Mouse (Mus musculus) intestine, embryonic 14.5 days (tissue): ENCODE measurements at regions not wholly inside any gene's neighbourhood (a gene's known extent, or its start where the extent isn't known, plus 50 kb on each side); places are given as distances from the start of the nearest gene placed in this dataset.

Experiments
- ATAC-seq: fragments of 200-750 bp; cut with Nextera tagmentation; replicated peaks from 2 replicates; pipeline ENCODE4 v1.8.0; 2017; ENCODE audit warnings: low read depth, moderate number of reproducible peaks, moderate TSS enrichment, moderate library complexity; ENCODE audit not compliant: low FRiP score, low TSS enrichment
- DNase-seq: peaks from one replicate; pipeline ENCODE4 v3.0.0-alpha.2; 2018; ENCODE audit warnings: low spot score
- H3K27ac ChIP-seq: fragments of 300-500 bp; sonication (generic); 2 replicates; pipeline ENCODE4 v1.5.1; 2014; ENCODE audit warnings: low read depth, mild to moderate bottlenecking, control low read depth
- H3K27me3 ChIP-seq: fragments of 300-500 bp; sonication (generic); replicated peaks from 2 replicates; pipeline ENCODE4 v1.6.1; 2014; ENCODE audit warnings: low read length, control low read depth; ENCODE audit not compliant: control insufficient read depth, insufficient read depth
- H3K36me3 ChIP-seq: fragments of 300-500 bp; sonication (generic); 2 replicates; pipeline ENCODE4 v1.6.1; 2014; ENCODE audit warnings: low read length, control low read depth; ENCODE audit not compliant: control insufficient read depth, insufficient read depth
- H3K4me1 ChIP-seq: fragments of 300-500 bp; sonication (generic); replicated peaks from 2 replicates; pipeline ENCODE4 v1.6.1; 2014; ENCODE audit warnings: low read length, control low read depth, mixed read lengths; ENCODE audit not compliant: control insufficient read depth, insufficient read depth
- H3K4me2 ChIP-seq: fragments of 300-500 bp; sonication (generic); 2 replicates; pipeline ENCODE4 v1.6.1; 2014; ENCODE audit warnings: low read length
- H3K4me3 ChIP-seq: fragments of 300-500 bp; sonication (generic); 2 replicates; pipeline ENCODE4 v1.5.1; 2014; ENCODE audit warnings: low read depth, low read length, control low read depth, mixed read lengths
- H3K9ac ChIP-seq: fragments of 300-500 bp; sonication (generic); 2 replicates; pipeline ENCODE4 v1.6.1; 2014; ENCODE audit warnings: mild to moderate bottlenecking, low read length
- H3K9me3 ChIP-seq: fragments of 300-500 bp; sonication (generic); 2 replicates; pipeline ENCODE4 v1.6.1; 2016; ENCODE audit warnings: low read length, control low read depth; ENCODE audit not compliant: control insufficient read depth
- WGBS: fragments of 180-500 bp; shearing (Covaris S2); extraction: QIAGEN DNeasy Blood & Tissue Kit; methylation state at CpG from one replicate; pipeline ENCODE4 v1.1.7; 2014; 5-methylcytosine and 5-hydroxymethylcytosine counted together

DNA sequence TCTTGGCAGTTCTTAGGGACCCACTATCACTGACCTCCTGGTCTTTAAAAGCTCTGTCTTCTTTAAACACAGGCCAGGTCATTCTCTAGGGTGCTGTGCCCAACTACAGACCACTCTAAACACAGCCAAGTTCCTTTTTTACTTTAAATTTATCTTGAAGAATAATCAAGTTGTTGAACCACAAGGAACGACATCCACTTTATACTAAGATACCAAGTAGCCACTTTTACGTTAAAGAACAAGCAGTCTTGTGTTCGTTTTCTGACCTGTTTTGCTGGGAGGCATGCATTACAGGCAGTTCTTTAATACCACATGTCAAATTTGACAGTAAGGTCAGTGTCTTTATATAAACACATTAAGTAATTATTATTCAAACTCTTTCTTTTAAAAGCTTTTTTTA is 242.4 kb upstream of the Sstr1 start:
- Histone ChIP-seq H3K4me1 (no peaks in the 10 kb centered on the region), H3K9me3 (no peaks in the 10 kb centered on the region), H3K27ac (no peak overlapping the region), H3K9ac (no peak overlapping the region), H3K4me3 (no peak overlapping the region), H3K36me3 (no peaks in the 10 kb centered on the region), H3K27me3 (no peaks in the 10 kb centered on the region), H3K4me2 (no peak overlapping the region)
- 37% methylated on average over 3 of the region's 3 CpGs for WGBS
- DNase-seq (no peak), ATAC-seq (no peak)

DNA sequence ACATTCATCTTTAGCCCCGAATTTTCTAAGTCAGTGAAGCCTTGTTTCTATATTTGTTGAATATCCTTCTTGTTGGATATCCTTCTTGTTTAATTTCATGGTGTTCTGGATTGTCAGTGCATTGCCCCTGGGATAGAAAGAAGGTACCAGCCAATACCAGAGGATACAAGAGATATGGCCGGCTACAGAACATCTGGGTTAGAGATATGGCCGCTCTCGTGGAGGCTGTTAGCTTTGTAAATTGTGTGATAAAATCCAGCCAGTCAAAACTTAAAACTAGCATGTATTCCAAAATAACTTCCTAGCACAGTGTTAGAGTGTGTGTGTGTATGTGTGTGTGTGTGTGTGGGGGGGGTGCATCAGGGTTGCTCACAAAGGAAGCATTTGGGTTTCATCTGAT is 241.4 kb upstream of the Sstr1 start:
- Histone ChIP-seq H3K27ac (no peak overlapping the region), H3K4me3 (no peak overlapping the region), H3K4me2 (no peak overlapping the region), H3K27me3 (no peaks in the 10 kb centered on the region), H3K36me3 (no peaks in the 10 kb centered on the region), H3K4me1 (no peaks in the 10 kb centered on the region), H3K9ac (no peak overlapping the region), H3K9me3 (no peaks in the 10 kb centered on the region)
- ATAC-seq: no peak
- 76% methylated on average over 4 of the region's 4 CpGs for WGBS
- DNase-seq: no peak

- no peaks in the 10 kb centered on the region for H3K4me1 ChIP-seq
- no peaks in the 10 kb centered on the region for H3K27me3 ChIP-seq
- H3K9me3 ChIP-seq: no peaks in the 10 kb centered on the region
- 66% methylated on average over 2 of the region's 2 CpGs for WGBS
- H3K27ac ChIP-seq: no peak overlapping the region
- H3K9ac ChIP-seq: no peak overlapping the region
- ATAC-seq (no peak), DNase-seq (no peak)
- H3K4me3 ChIP-seq: no peak overlapping the region
- H3K36me3 ChIP-seq: no peaks in the 10 kb centered on the region
- no peak overlapping the region for H3K4me2 ChIP-seq
Observed at GRCm38 (mm10) chr12:57972484-57972883, 239.1 kb upstream of the Sstr1 start.
